Mouse (Mus musculus) adrenal gland, postnatal 36 days (tissue): ENCODE measurements around the gene Tpsb2. TPM values are rescaled to one million over a fixed set of nuclear protein-coding genes. Genes with fewer than 3 reads are reported as not detected.

ENCODE experiments used
- DNase-seq, 2 experiments: peaks; one replicate each; pipeline ENCODE4 v3.0.0; 2021; ENCODE audit warnings: mixed read lengths in 1 of 2
- total RNA-seq, 2 experiments: library from RNA; stranded (reverse); gene quantifications; 2 replicates each; pipeline ENCODE4 v1.2.3; 2021

Gene Tpsb2
- total RNA-seq, 2 experiments from 2014 or later, result 2.8 to 3.2 TPM

GRCm38 (mm10) chr17:25406011-25406441 is 39.9 kb downstream of the Tpsb2 start:
- DNase-seq, result peak; percentile 55 to 76

- peak; percentile 60 to 71 for DNase-seq
Measured at GRCm38 (mm10) chr17:25407352-25407751, 41.2 kb downstream of the Tpsb2 start.

GRCm38 (mm10) chr17:25408302-25408999 is 42.3 kb downstream of the Tpsb2 start:
- DNase-seq, result peak; percentile 47 to 53

GRCm38 (mm10) chr17:25409621-25410020 is 43.5 kb downstream of the Tpsb2 start:
- DNase-seq, result no peak

- peak; percentile 55 to 72 for DNase-seq
Measured at GRCm38 (mm10) chr17:25410180-25410579, 44.1 kb downstream of the Tpsb2 start.

GRCm38 (mm10) chr17:25410786-25411185 is 44.7 kb downstream of the Tpsb2 start:
- no peak for DNase-seq

- no peak for DNase-seq
Measured at GRCm38 (mm10) chr17:25411251-25411650, 45.1 kb downstream of the Tpsb2 start.

GRCm38 (mm10) chr17:25414209-25414608 is 48.1 kb downstream of the Tpsb2 start:
- peak; percentile 39 to 58 for DNase-seq

- DNase-seq, result no peak
Measured at GRCm38 (mm10) chr17:25414917-25415316, 48.8 kb downstream of the Tpsb2 start.

GRCm38 (mm10) chr17:25415421-25415913 is 49.4 kb downstream of the Tpsb2 start:
- peak in 1 of 2 experiments; percentile 60 for DNase-seq

GRCm38 (mm10) chr17:25416219-25416618 is 50.1 kb downstream of the Tpsb2 start:
- peak in 1 of 2 experiments; percentile 76 for DNase-seq

GRCm38 (mm10) chr17:25417990-25418389 is 51.9 kb downstream of the Tpsb2 start:
- peak; percentile 45 to 58 for DNase-seq

Other genes with a start within 250 kb of the Tpsb2 start
- gene Ptx4, start 245.5 kb upstream of the Tpsb2 start, total RNA-seq, result not detected
- gene Clcn7, start 232.9 kb upstream of the Tpsb2 start, total RNA-seq, result 10 to 100 TPM; 42.0 to 43.8 TPM
- not detected for gene Ccdc154, start 203.8 kb upstream of the Tpsb2 start, total RNA-seq
- gene Gm38655, start 190.8 kb upstream of the Tpsb2 start, total RNA-seq, result under 1 TPM in 1 of 2 experiments, not detected in 1; 0.43 TPM
- 10 to 100 TPM; 18.7 to 20.7 TPM for gene BC003965, start 181.8 kb upstream of the Tpsb2 start, total RNA-seq
- 10 to 100 TPM; 16.5 to 17.6 TPM for gene Unkl, start 177.9 kb upstream of the Tpsb2 start, total RNA-seq
- 10 to 100 TPM; 41.2 to 43.2 TPM for gene Gnptg, start 126.2 kb upstream of the Tpsb2 start, total RNA-seq
- gene Tsr3, start 126.1 kb upstream of the Tpsb2 start, total RNA-seq, result 10 to 100 TPM; 23.1 to 29.0 TPM
- gene Baiap3, start 109.9 kb upstream of the Tpsb2 start, total RNA-seq, result 10 to 100 TPM in 1 of 2 experiments, 1 to 10 TPM in 1; 6.9 to 10.7 TPM
- gene Ube2i, start 91.7 kb upstream of the Tpsb2 start, total RNA-seq, result 100 to 1,000 TPM; 242 to 248 TPM
- gene Prss34, start 67.9 kb upstream of the Tpsb2 start, total RNA-seq, result under 1 TPM; 0.30 to 0.43 TPM
- not detected for gene Prss28, start 57.7 kb upstream of the Tpsb2 start, total RNA-seq
- not detected for gene Prss29, start 47.7 kb upstream of the Tpsb2 start, total RNA-seq
- 1 to 10 TPM in 1 of 2 experiments, under 1 TPM in 1; 0.63 to 1.2 TPM for gene Tpsab1, start 20.7 kb upstream of the Tpsb2 start, total RNA-seq
- not detected for gene Tpsg1, start 3.0 kb downstream of the Tpsb2 start, total RNA-seq
- gene Cacna1h, start 67.5 kb downstream of the Tpsb2 start, total RNA-seq, result 10 to 100 TPM; 58.7 to 97.3 TPM
- not detected for gene Tekt4, start 88.3 kb downstream of the Tpsb2 start, total RNA-seq
- gene Sstr5, start 131.0 kb downstream of the Tpsb2 start, total RNA-seq, result under 1 TPM; 0.49 to 0.53 TPM
- gene Sox8, start 204.4 kb downstream of the Tpsb2 start, total RNA-seq, result 1 to 10 TPM; 1.3 to 2.5 TPM
- gene Lmf1, start 212.8 kb downstream of the Tpsb2 start, total RNA-seq, result 10 to 100 TPM; 29.6 to 37.9 TPM